ENCODE assay signal across 8 mouse cellular contexts in genomic region chr15:78948152-78948725, GRCm38 (mm10). TPM values are rescaled to one million over a fixed set of nuclear protein-coding genes. Genes with fewer than 3 reads are reported as not detected.
DNase-seq lines count a peak whose midpoint lies in the region; ATAC-seq and TF ChIP-seq lines count a peak whose summit lies in the region.

No protein-coding gene starts in this region.

- 1% methylated on average over 11 of the region's 11 CpGs for WGBS in forebrain, embryonic 15.5 days
- 7% methylated on average over 11 of the region's 11 CpGs for WGBS in liver, postnatal 0 days (ENCODE audit: insufficient replicate concordance)

- peak overlapping the region; percentile 79 for H3K27ac ChIP-seq in forebrain, embryonic 15.5 days (replicated peaks)
- no peak overlapping the region for H3K27ac ChIP-seq in liver, postnatal 0 days (ENCODE audit: low read depth)

- no peak for TF ChIP-seq CTCF in liver, postnatal 0 days (IDR thresholded peaks at IDR 0.05; ENCODE audit: low read depth)

- TF ChIP-seq EP300 in liver, postnatal 0 days (IDR thresholded peaks at IDR 0.05; ENCODE audit: low read depth) = no peak

- ATAC-seq in forebrain, embryonic 15.5 days (replicated peaks) = peak; percentile 33; the same call in 1 of the 2 replicates
- ATAC-seq in liver, postnatal 0 days = no peak

- H3K9me3 ChIP-seq in forebrain, embryonic 15.5 days = no peaks in the 10 kb centered on the region
- no peaks in the 10 kb centered on the region for H3K9me3 ChIP-seq in liver, postnatal 0 days (ENCODE audit: low read length)

- no peaks in the 10 kb centered on the region for H3K27me3 ChIP-seq in forebrain, embryonic 15.5 days
- peaks cover 30% of the 10 kb centered on the region for H3K27me3 ChIP-seq in liver, postnatal 0 days (ENCODE audit: insufficient read depth, low read length)

- H3K4me1 ChIP-seq in forebrain, embryonic 15.5 days = peaks cover 25% of the 10 kb centered on the region
- H3K4me1 ChIP-seq in liver, postnatal 0 days (ENCODE audit: insufficient read depth) = peaks cover 8% of the 10 kb centered on the region

- peak overlapping the region; percentile 78 for H3K9ac ChIP-seq in forebrain, embryonic 15.5 days (replicated peaks)
- no peak overlapping the region for H3K9ac ChIP-seq in liver, postnatal 0 days (replicated peaks)

- peak; percentile 45 for DNase-seq in embryo, embryonic 10.5 days (ENCODE audit: low spot score)
- no peak for DNase-seq in embryo, embryonic 10 days (ENCODE audit: low spot score)
- DNase-seq in A20 (ENCODE audit: low read depth, low spot score) = peak; percentile 23
- DNase-seq in liver, postnatal 0 days = no peak
- no peak for DNase-seq in thymus, postnatal 0 days (ENCODE audit: low spot score)
- no peak for DNase-seq in T-cell, adult 2 months (ENCODE audit: low spot score)
- no peak for DNase-seq in gastrocnemius, postnatal 4 days (ENCODE audit: low spot score in 2 of 2)

- peak overlapping the region; percentile 70 for H3K4me2 ChIP-seq in forebrain, embryonic 15.5 days (replicated peaks)
- H3K4me2 ChIP-seq in liver, postnatal 0 days (ENCODE audit: low read depth, low read length) = peak overlapping the region; percentile 64

- H3K36me3 ChIP-seq in forebrain, embryonic 15.5 days = peaks cover 17% of the 10 kb centered on the region
- H3K36me3 ChIP-seq in liver, postnatal 0 days (replicated peaks; ENCODE audit: insufficient read depth, low read length) = no peaks in the 10 kb centered on the region

- peak overlapping the region; percentile 71 for H3K4me3 ChIP-seq in forebrain, embryonic 15.5 days
- 0 out of 2 replicates have a peak overlapping the region, but pooled peaks have one; percentile 17 for H3K4me3 ChIP-seq in liver, postnatal 0 days (ENCODE audit: low read depth, low read length)

RNA-seq across cellular contexts. Expression of gene Triobp, which starts 0.7 kb away (rescaled TPM):
- 43.3 and 49.9 TPM in 2 replicates for polyA plus RNA-seq in forebrain, embryonic 15.5 days (2015; fragmentation: Nextera tagmentation; extraction: Ambion mirVana)
- 11.9 and 12.7 TPM in 2 replicates for polyA plus RNA-seq in liver, postnatal 0 days (2015; fragmentation: Nextera tagmentation; extraction: Ambion mirVana)
- polyA plus RNA-seq in thymus, postnatal 0 days (2015; fragmentation: Nextera tagmentation; extraction: Ambion mirVana) = 16.3 and 18.0 TPM in 2 replicates
- total RNA-seq in gastrocnemius, postnatal 4 days (2021) = 10 to 100 TPM; 83.6 to 94.1 TPM

RNA-seq across cellular contexts. Expression of gene Nol12, which starts 13.5 kb away (rescaled TPM):
- polyA plus RNA-seq in forebrain, embryonic 15.5 days (2015; fragmentation: Nextera tagmentation; extraction: Ambion mirVana) = 57.4 and 59.3 TPM in 2 replicates
- 20.3 and 21.5 TPM in 2 replicates for polyA plus RNA-seq in liver, postnatal 0 days (2015; fragmentation: Nextera tagmentation; extraction: Ambion mirVana)
- polyA plus RNA-seq in thymus, postnatal 0 days (2015; fragmentation: Nextera tagmentation; extraction: Ambion mirVana) = 59.3 and 59.9 TPM in 2 replicates
- total RNA-seq in gastrocnemius, postnatal 4 days (2021) = 10 to 100 TPM; 34.4 to 38.6 TPM

RNA-seq across cellular contexts. Expression of gene Lgals1, which starts 21.7 kb away (rescaled TPM):
- 61.7 and 66.5 TPM in 2 replicates for polyA plus RNA-seq in forebrain, embryonic 15.5 days (2015; fragmentation: Nextera tagmentation; extraction: Ambion mirVana)
- polyA plus RNA-seq in liver, postnatal 0 days (2015; fragmentation: Nextera tagmentation; extraction: Ambion mirVana) = 93.4 and 102 TPM in 2 replicates
- polyA plus RNA-seq in thymus, postnatal 0 days (2015; fragmentation: Nextera tagmentation; extraction: Ambion mirVana) = 598 and 732 TPM in 2 replicates
- total RNA-seq in gastrocnemius, postnatal 4 days (2021) = 1,000 to 10,000 TPM; 1,203 to 1,363 TPM

RNA-seq across cellular contexts. Expression of gene Pdxp, which starts 34.5 kb away (rescaled TPM):
- polyA plus RNA-seq in forebrain, embryonic 15.5 days (2015; fragmentation: Nextera tagmentation; extraction: Ambion mirVana) = 99.5 and 101 TPM in 2 replicates
- polyA plus RNA-seq in liver, postnatal 0 days (2015; fragmentation: Nextera tagmentation; extraction: Ambion mirVana) = 1.9 and 2.1 TPM in 2 replicates
- 16.3 and 16.5 TPM in 2 replicates for polyA plus RNA-seq in thymus, postnatal 0 days (2015; fragmentation: Nextera tagmentation; extraction: Ambion mirVana)
- 10 to 100 TPM; 16.4 to 21.7 TPM for total RNA-seq in gastrocnemius, postnatal 4 days (2021)

RNA-seq across cellular contexts. Expression of gene Sh3bp1, which starts 48.7 kb away (rescaled TPM):
- 3.6 and 5.9 TPM in 2 replicates for polyA plus RNA-seq in forebrain, embryonic 15.5 days (2015; fragmentation: Nextera tagmentation; extraction: Ambion mirVana)
- polyA plus RNA-seq in liver, postnatal 0 days (2015; fragmentation: Nextera tagmentation; extraction: Ambion mirVana) = 7.4 and 8.2 TPM in 2 replicates
- polyA plus RNA-seq in thymus, postnatal 0 days (2015; fragmentation: Nextera tagmentation; extraction: Ambion mirVana) = 27.7 and 39.1 TPM in 2 replicates
- 10 to 100 TPM; 14.6 to 16.4 TPM for total RNA-seq in gastrocnemius, postnatal 4 days (2021)

Comparison
In these comparisons a context has a peak if more than half of its experiments do, and no peak if none do; other contexts are left out.
1. DNase-seq: peak in embryo, embryonic 10.5 days (single experiment) and A20 (single experiment); none in embryo, embryonic 10 days (single experiment), liver, postnatal 0 days (single experiment), thymus, postnatal 0 days (single experiment), T-cell, adult 2 months (single experiment) and gastrocnemius, postnatal 4 days (0 of 2).